Mouse (Mus musculus) layer of hippocampus, postnatal 10 days (tissue): ENCODE measurements at regions not wholly inside any gene's neighbourhood (a gene's known extent, or its start where the extent isn't known, plus 50 kb on each side); places are given as distances from the start of the nearest gene placed in this dataset.
A peak's percentile ranks its signal among the peaks of the same experiment; 100 is the strongest.

Experiments used
- DNase-seq, 2 experiments: peaks; one replicate each; pipeline ENCODE4 v3.0.0; 2021; ENCODE audit warnings: low spot score in 2 of 2

- DNase-seq: no peak
These were observed 220.9 kb downstream of the Snx10 start for GRCm38 (mm10) chr6:51744607-51745006.

DNA sequence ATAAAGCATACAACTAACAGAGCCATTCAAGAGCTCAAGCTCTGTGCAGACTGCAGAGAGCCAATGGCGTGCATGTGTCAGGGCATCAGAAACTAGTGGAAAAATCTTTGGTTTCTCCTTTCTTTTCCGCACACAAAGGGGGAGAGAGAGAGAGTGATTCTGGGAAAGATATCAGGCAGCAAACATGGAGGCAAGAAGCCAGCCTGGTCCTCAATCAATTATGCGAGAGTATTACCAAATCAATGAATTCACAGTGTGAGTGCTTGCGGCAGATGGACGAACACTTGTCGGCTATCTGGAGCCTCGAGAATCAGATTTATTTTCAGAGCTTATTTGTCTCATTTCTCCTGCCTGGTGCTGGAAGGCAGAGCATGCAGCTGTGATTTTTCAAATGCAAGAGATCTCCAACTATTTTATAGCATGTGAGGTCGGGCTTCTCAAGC, 230.6 kb downstream of the Snx10 start:
- peak; percentile 54 to 71 for DNase-seq

DNA sequence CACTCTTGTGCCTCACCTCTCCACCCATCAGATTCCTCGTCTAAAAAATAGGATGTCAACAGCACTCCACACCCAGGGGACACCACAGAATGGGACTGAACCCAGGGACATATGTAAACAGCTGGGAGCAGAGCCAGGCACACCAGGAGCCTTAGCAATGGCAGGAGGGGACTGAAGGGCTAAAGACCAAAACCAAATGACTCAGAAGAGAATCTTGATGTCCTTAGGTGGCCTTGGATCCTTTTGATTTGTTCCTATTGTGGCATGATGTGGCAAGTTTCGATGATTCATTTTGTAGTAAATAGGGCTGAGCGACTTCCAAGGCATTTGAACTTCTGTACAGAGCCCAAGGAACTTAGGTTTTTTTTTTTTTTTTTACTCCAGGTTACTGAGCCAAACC, 233.4 kb downstream of the Snx10 start:
- DNase-seq: no peak

DNA sequence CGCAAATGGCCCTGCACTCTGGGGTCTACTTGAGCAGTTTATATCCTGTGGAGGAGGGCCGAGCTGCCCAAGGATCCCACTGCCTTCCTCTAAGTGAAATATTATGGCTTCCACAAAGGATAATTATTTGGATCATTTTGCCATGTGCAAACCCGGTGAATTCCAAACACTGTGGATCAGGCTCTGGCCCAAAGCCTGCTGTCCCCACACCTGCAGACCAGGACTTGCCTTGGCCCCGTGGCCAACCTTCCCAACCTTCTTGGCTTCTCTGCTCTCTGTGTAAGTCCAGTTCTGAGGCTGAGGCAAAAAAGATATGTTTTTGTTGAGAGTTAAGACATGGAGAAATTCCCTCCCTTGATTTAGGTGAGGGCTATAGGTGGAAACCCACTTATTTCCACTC, 234.0 kb downstream of the Snx10 start:
- DNase-seq: no peak

GRCm38 (mm10) chr6:51758781-51759180, 235.1 kb downstream of the Snx10 start:
- no peak for DNase-seq

DNA sequence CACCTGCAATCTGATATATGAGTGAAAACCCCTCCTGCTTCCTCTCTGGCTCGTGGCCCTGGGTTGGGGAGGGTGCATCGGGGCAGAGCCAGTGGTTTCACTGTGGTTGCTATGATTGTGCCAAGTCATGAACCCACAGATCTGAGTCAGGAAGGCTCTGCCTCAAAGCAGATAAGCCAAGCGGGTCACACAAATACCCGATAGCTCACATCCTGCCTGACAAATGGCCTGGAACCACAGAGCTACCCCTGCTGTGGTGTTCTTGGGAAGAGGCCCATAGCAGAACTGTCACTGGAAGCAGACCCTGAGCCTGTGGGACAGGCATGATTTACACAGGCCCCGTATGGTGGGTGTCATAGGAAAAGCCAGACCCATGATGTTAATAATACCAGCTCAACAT, 236.7 kb downstream of the Snx10 start:
- DNase-seq: no peak

- no peak for DNase-seq
These were observed 237.8 kb downstream of the Snx10 start for GRCm38 (mm10) chr6:51761506-51761905.

DNA sequence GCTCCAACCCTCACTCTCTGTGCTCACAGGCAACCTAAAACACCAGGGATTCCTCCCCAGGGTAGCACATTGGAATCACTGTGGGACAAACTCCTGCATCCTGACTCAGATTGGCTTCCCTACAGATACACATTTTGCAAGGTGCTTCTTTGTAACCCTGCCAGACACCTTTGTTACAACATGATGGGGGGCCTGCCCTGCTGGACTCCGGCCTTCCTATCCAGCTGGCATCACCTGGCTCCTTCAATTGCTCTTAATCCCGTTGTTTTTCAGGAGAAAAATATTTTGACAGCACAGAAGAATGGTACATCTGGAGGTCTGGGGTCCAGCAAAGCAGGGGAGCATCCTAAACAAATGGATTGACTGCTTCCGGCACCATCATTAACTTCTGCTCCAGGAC, 242.8 kb downstream of the Snx10 start:
- no peak for DNase-seq

DNA sequence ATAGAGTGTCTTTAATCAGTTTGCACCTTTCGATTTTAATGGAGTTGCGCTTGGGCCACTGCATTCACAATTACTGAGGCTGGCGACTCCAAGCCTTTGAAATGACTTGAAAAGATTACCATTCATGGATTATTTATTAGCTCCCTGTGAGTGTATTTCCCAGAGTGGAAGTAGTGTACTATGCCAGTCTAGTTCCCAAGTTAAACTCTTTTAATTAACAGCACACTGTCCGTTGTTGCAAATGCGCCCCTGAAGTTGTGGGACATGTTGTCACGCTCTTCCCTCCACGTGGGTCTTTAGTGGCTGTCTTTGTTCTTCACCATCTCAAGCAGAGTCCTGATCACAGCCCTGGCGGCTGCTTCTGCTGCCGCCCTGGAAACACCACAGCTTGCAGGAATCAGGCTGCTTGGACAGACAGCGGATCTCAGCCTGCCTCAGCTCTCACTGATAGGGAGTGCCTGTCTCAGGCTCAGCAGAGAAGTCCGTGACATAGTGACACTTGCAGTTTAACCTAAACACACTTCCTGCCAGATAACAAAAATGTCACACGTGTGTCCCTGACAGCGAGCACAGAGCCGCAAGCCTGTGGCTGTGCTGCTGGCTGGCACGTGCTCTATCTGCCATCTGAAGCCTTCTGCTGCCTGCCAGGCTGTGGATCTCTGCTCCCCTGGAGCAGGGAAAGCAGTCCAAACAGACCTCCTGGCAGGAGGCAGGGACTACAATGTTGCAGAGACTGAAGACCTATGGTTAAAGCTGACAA, 244.1 kb downstream of the Snx10 start:
- DNase-seq: peak; percentile 50 to 58

DNA sequence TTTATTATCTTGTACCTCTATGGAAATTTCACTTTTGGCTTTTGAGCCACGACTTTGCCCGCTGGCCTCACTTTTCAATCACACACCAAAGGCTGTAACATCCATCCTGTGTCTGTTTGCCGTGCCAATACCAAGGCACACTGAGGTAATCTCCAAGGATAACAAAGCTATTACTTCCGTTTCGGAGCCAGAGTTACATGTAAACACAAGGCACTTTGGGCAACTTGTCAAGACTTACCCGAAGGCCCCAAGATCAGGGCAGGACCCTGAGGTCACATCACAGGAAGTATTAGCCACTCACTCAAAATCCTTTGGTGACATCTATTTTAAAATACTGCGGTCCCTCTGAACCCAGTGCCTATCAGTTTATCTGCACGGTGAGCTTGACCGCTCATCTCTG, 241.3 kb downstream of the Skap2 start:
- DNase-seq: no peak

DNA sequence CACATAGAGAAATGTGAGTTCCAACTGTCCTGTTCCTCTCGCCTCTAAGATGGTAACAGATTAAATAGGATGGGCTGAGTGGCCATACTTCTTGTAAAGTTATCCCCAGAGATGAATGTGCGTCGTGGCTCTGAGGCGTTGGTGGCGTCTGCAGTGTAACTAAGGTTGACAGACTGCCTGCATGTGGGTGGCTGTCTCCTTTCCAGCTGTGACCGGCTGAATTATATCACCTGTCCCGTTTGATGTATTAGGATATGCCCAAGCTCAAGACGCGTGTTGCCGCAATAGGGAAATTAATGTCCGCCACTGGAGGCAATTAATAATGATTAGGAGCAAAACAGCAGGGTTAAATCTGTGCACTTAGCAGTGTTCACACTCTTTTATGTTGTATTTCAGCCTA, 240.9 kb downstream of the Skap2 start:
- DNase-seq: no peak

DNA sequence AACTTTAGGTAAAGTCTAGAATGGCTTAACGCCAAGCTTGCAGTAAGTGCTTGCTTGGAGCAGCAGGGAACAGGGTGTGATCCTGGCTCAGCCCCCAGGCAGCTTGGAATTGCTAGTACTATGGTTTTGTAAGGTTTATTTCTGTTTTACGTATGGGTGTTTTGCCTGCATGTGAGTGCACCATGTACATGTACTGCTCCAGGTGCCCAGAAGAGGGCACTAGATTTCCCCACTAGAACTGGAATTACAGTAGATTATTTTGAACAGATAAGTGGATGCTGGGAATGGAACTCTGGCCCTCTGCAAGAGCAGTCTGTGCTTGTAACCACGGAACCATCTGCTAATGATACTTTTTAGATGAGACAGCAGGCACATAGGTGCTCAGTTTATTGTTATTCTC, 237.6 kb downstream of the Skap2 start:
- DNase-seq: no peak

GRCm38 (mm10) chr6:51785615-51786014, 226.7 kb downstream of the Skap2 start:
- DNase-seq: no peak

- no peak for DNase-seq
These were observed 225.5 kb downstream of the Skap2 start for GRCm38 (mm10) chr6:51786836-51787235.

DNA sequence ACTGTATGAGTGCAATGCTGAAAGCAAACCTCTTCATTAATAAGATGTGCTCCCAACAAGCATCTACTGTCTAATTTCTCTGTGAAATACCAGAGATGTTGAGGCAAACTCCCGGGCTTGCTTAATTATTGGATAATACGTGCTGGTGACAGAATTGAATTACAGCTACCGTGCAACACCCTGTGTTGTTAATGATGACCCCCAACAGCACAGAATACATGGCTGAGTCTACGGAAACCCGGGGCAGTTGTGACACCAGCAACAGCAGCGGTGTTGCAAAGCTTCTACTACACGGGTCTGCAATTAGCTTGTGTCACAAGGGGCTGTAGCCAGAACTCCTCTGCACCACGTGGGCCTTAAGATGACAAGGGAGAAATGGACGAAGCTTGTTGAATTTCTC, 224.2 kb downstream of the Skap2 start:
- no peak for DNase-seq

DNA sequence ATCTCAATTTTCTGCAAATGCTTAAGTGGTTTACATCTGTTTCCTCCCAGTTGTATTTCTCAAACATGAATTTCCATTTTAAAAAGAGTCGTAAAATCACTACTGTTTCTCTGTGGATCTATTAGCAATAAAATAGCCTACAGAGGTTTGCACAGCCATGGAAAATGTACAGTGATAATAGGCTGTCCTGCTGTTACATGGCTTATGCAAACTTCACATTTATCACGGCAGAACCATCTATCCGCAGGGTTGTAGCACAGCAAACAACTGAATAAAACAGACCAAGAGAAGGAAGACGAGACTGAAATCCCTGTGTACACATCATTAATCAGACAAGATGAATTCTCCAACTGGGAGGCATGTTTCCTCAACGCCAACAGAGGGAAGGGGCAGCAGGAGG, 222.1 kb downstream of the Skap2 start:
- DNase-seq: no peak

DNA sequence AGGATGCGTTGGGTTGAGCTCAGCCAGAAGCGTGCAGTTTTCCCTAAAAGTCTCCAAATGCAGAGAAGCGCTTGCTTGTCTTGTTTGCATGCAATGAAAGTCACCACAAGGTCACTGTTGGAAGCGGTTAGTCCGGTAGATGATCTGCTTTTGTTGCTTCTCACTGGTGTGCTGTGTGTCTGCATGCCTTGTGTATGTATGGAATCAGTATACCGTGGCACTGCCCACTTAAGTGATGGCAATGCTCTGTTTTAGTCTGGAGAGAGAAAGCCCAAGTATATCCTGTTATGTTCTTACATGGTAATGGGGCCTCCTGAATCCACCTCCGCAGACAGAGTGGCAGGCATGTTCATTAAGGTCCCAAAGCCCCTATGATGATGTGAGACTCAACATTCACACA, 221.7 kb downstream of the Skap2 start:
- DNase-seq: no peak

DNA sequence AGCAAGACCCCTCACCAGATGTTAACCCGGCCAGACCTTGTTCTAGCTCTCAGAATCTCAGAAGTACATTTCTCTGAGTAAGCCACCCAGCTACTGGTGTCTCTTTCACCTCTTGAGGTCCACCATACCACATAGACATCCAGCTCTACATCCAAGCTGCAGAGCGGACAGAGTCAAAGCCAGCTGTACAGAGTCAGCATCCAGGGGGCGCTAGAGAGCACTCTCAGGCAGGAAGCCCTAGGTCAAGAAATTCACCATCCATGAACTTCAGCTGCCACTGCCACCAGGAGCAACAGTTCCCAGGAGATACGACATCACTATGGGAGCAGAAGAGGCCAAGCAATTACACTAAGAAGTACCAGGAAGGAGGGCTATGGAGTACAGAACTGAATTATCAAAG, 217.0 kb downstream of the Skap2 start:
- DNase-seq: peak; percentile 22 to 41

DNA sequence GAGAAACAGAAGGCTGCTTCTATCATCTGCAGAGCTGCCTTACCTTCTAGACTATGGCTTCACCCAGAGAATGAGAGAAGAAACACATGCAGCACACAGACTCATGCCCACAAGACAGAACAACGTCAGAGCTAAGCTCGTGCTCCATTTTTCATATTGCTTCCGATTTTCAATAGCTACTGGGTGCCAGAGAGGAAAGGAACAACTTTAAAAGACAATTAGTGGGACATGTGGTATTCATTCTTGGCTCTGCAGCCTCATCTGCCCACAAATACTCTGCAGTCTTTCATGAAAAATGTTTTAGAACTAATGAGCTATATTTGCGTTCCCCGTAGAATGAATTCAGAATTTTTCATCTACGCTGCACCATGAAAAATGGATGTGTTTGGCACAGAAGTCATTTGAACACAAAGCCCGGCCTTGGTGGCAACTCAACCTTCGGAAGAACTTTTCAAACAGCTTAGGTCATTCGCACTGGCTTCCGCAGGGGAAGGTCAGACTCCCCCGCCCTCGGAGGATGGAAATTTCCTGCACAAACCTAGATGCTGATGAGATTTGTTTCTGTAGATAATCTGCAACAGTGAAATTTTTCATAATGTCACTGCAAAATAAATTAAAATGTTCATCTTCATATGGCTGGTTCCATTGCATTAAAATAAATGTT, 213.6 kb downstream of the Skap2 start:
- DNase-seq: peak; percentile 10 to 21

DNA sequence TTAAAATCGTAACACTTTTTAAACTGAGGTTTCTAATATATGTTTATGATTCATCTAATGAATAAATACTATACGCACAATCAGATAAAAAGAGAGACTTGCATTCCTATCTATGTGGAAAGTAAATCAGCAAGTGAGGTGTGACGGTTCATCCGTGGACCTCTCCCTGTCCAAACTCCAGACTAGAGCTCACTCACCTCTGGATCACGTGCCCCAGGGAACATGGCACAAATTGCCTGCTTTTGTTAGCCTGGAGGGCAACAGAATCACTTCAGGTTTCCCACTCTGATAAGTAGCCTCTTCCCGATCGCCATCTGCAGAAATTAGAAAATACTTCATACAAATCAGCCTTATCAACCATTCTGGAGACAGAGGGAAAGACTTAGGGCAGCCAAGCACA, 206.7 kb downstream of the Skap2 start:
- DNase-seq: no peak
